Mouse (Mus musculus): ENCODE measurements around the gene Glrx5.

The Glrx5 gene

GRCm38 (mm10) chr12:105031081-105032058, 1.1 kb upstream of the Glrx5 start:
- no peak for DNase-seq (ENCODE audit: low read depth, low spot score)

GRCm38 (mm10) chr12:105032832-105033775, 616 bp downstream of the Glrx5 start:
- DNase-seq (ENCODE audit: low read depth, low spot score): peak; percentile 40

DNA sequence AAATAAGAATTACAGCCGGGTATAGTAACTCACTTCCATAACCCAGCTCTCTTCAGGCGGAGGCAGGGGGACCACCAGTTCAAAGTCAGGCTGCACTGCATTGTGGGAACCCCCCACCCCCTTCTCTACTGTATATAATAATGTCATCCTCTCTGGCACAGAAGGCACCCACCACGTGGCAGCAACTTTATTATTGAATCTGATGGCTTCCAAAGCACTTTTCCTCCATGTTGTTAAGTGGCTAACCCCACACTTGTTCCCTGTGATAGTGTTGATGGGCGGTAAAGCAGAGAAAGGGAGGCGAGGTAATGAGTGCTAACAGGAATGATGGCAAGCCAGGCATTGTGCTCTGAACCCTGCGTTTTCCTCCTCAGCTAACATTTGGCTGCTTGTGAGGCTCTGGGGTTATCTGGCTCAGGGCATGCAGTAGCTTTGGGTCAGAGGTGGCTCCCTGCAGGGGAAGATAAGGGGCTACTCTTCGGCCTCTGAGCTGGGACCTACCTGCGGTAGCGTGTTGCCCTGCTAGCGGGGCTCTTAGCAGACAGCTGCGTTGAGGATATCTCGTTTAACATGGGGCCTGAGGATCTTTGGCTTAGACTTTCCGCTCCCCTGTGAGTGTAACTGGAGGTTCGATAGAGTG, 1.8 kb downstream of the Glrx5 start:
- DNase-seq (ENCODE audit: low read depth, low spot score): no peak

DNA sequence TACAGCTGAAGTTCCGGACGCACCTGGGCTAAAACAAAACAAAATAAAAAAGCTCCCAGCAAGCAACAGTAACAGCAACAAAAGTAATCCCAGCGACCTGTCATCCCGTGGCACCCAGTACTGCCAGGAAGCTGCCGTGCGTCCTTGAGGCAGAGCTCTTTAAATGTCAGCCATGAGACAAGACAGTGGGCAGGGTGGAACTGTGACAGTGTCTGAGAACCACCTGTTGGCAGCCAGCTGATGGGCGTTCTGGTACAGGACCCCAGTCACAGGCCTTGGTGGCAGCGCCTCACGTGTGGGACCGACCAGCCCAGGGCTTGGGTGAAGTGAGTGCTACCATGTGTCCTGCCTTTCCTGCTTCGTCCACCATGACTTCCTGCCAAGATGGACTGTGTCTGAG, 5.7 kb downstream of the Glrx5 start:
- DNase-seq (ENCODE audit: low read depth, low spot score): no peak

DNA sequence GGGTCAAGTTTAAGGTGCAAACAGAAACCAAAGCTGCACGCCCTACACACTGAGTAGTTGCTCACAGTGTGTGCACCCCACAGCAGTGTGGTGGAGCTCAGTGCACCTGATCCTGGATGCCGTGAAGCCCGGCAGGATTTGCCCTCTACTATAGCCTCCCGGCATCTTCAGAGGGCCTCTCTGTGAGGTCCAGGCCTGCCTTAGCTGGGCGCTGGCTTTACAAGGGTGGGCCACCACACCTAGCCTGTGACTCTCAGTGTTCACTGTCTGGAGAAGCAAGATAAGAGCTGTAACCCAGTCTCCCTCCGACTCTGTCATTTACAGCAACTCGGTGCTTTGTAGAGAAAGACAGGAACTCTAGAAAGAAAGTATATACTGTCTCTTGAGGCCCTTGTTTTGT, 6.4 kb downstream of the Glrx5 start:
- DNase-seq (ENCODE audit: low read depth, low spot score): no peak

GRCm38 (mm10) chr12:105039578-105040289, 7.2 kb downstream of the Glrx5 start:
- DNase-seq (ENCODE audit: low read depth, low spot score): no peak

- no peak for DNase-seq (ENCODE audit: low read depth, low spot score)
These were observed 8.5 kb downstream of the Glrx5 start for GRCm38 (mm10) chr12:105040950-105041349.

DNA sequence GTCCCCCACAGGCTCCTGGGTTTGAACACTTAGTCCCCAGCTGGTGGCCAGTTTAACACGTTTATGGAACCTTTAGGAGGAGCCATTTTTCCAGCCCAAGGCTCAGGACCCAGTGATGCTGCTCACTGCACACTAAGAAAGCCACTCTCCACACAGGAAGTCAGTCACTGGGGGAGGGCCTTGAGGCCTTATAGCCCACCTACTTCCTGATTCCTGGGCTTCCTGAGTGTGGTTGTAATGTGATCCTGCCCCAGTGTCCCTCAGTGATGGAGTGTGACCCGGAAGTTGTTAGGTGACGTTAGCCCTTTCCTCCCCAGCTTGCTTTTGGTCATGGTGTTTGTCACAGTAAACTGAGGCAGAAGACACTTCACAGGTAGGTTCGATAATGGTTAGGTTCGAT, 10.6 kb downstream of the Glrx5 start:
- no peak for DNase-seq (ENCODE audit: low read depth, low spot score)

- no peak for DNase-seq (ENCODE audit: low read depth, low spot score)
These were observed 12.3 kb downstream of the Glrx5 start for GRCm38 (mm10) chr12:105044775-105045174.

DNA sequence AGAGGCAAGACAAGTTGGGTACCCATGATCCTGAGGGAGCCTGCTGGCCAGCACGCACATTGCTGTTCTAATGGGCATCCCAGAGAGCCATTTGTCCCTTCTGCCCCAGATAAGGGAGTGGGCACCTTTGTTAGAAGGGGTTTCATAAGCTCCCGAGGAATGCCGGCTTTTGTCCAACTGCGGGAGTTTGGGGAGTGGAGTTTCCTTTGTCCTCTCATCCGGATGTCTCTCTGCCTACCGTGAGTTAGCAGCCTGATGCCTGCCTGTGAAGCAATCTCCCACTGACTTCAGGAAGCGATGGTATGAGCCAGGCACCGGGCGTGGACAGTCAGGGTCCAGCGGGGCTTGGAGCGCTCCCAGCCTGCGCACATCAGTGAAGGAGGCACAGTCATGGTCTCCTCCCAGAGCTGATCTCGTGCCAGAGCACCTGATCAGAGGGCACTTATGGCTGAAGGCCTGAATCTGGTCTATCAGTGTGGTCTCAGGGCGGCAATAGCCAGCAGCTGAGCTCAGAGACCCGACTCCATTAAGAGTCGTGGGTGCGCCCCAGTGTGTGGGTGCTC, 15.9 kb downstream of the Glrx5 start:
- DNase-seq (ENCODE audit: low read depth, low spot score): no peak

- DNase-seq (ENCODE audit: low read depth, low spot score): no peak
These were observed 17.3 kb downstream of the Glrx5 start for GRCm38 (mm10) chr12:105049813-105050212.

GRCm38 (mm10) chr12:105050898-105051297, 18.4 kb downstream of the Glrx5 start:
- DNase-seq (ENCODE audit: low read depth, low spot score): peak; percentile 75

DNA sequence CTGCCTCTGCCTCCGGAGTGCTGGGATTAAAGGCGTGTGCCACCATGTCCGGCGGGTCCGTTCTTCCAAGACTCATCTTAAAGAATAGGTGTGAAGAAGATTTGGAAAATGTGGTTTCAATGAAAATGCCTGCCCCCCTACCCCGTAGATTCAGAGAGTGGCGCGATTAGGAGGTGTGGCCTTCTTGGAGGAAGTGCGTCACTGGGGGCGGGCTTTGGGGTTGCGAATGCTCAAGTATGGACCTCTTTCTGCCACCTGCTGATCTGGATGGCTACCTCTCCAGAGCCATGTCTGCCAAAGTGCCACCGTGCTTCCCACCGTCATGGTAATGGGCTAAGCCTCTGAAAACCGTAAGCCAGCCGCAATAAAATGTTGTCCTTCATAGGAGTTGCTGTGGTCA, 21.6 kb downstream of the Glrx5 start:
- no peak for DNase-seq (ENCODE audit: low read depth, low spot score)

GRCm38 (mm10) chr12:105055308-105055707, 22.8 kb downstream of the Glrx5 start:
- DNase-seq (ENCODE audit: low read depth, low spot score): no peak

DNA sequence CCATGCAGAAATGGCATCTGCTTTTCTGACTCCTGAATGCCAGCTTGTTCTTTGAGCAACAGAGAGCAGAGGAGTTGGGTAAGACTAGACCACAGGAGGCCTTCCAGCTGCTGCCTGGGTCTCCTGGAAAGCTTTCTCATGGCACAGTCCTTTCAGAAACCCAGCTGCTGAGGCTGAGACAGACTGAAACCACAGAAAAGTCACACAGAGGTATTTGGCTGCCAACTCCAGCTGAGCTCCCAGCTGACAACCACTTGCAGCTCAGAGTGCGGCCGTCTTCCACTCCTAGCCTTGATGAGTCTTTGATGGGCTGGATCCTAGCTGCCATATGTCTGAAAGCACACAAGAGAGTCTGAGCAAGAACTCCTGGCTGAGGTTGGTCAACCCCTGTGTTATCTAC, 27.5 kb downstream of the Glrx5 start:
- no peak for DNase-seq (ENCODE audit: low read depth, low spot score)

GRCm38 (mm10) chr12:105063201-105064134, 31.0 kb downstream of the Glrx5 start:
- peak; percentile 32 for DNase-seq (ENCODE audit: low read depth, low spot score)

- DNase-seq (ENCODE audit: low read depth, low spot score): no peak
These were observed 31.7 kb downstream of the Glrx5 start for GRCm38 (mm10) chr12:105064168-105064567.

DNA sequence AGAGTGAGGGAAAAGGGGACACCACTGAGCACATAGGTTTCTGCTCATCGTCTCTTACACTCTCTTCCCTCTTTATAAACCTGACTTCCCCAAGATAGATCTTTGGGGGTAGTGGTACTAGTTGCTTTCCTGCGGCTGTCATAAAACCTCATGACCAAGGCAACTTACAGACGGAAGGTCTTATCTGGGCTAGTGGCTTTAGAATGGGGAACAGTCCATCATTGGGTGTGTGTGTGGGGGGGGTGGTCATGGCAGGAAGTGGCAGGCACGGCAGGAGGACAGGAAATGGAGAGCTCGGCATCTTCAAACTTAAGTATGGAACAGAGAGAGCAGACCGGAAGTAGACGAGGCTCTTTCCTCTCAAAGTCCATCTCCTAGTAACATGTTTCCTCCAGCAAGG, 32.6 kb downstream of the Glrx5 start:
- no peak for DNase-seq (ENCODE audit: low read depth, low spot score)

DNA sequence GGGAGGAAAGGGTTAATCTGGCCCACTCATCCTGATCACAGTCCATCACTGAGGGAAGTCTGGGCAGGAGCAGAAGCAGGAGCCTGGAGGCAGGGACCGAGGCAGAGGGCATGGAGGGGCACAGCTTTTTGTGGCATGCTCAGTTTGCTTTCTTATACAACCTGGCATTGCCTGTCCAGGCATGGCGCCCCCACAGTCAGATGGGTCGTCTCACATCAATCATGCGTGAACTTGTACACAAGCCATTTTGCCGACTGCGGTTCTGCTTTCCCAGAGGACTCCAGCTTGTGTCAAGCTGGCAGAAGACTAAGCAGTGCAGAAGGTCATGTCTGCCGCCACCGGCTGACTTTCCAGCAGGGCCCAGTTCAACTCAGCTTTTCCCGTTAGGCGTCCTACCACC, 34.0 kb downstream of the Glrx5 start:
- DNase-seq (ENCODE audit: low read depth, low spot score): no peak

DNA sequence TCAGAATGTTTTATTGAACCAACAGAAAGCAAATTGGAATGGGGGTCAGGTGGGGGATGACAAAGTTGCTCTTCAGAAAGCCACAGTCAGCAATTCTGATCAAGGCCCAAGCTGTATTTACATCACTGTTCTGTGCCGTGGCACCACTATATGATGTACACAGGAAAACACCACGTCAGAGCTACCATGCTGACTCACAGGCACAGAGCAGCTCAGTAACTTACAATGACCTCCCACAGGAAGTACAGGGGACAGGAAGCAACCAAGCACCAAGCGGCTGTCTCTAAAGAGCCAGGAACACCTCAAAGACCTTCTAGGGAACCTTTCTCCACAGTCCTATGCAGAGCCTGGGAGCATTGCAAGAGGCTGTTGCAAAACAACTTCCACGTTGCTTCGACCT, 36.4 kb downstream of the Glrx5 start:
- DNase-seq (ENCODE audit: low read depth, low spot score): no peak

All from mesoderm, embryonic 11.5 days (tissue).